Mouse (Mus musculus): Measurements from ENCODE around the gene A630001G21Rik. TPM values are rescaled to one million over a fixed set of nuclear protein-coding genes. Genes with fewer than 3 reads are reported as not detected.

The A630001G21Rik gene
- total and polyA plus RNA-seq, 2 experiments from 2014 or later = 0.60 TPM; not detected in 1

DNA sequence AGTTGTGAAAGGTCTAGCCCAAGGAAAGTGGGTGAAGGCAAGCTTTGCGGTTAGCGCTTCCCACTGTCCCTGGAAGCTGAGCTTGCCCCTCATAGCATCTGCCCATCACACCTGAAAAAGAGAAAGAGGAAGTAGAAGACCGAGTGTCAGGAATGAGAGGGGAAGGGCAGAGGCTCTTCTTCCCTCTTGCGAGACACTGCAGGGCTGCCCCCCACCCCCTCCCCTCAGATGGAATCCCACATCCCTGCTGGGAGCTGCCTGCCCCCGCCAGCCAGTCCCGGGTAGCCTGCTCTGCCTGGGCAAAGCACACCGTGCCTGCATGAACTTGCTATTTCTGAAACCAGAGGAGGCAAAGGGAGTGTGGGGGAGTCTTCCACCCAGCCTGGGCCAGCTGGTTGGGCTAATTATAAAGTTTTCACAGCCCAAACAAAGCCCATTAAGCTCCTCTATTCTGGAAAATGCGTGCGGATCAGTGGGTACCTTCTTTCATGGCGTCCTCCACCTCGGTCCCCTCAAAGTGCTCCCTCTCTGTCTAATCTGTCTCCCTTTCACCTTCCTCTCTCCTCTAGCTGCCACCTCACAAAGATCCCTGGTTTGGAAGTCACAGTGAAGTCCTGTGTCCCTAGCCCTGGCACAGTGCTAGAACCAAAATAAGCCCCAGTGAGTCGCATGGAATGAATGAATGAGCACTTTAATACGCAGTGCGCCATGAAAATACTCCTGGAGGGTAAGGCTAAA lies 20.0 kb downstream of the A630001G21Rik start:
- no peak for TF ChIP-seq CTCF (IDR thresholded peaks at IDR 0.05; ENCODE audit: low read depth)
- DNase-seq (ENCODE audit: low spot score) (no peak), ATAC-seq (ENCODE audit: insufficient read depth, low read depth) (no peak)
- peak overlapping the region; percentile 50 for H3K4me2 ChIP-seq (ENCODE audit: low read depth, low read length)
- peaks cover 8% of the 10 kb centered on the region; the same call in 1 of the 2 replicates for H3K4me1 ChIP-seq (ENCODE audit: control insufficient read depth, insufficient read depth)
- no peaks in the 10 kb centered on the region for H3K27me3 ChIP-seq (ENCODE audit: control insufficient read depth, insufficient read depth, low read length)
- no peaks in the 10 kb centered on the region for H3K36me3 ChIP-seq (replicated peaks; ENCODE audit: control insufficient read depth, insufficient read depth, low read length)
- H3K4me3 ChIP-seq (ENCODE audit: low read depth, low read length) = no peak overlapping the region
- WGBS = 23% methylated on average over 14 of the region's 14 CpGs
- no peak overlapping the region for H3K27ac ChIP-seq (ENCODE audit: low read depth)
- H3K9ac ChIP-seq (replicated peaks; ENCODE audit: low read depth, low read length) = no peak overlapping the region; the same call in 1 of the 2 replicates
- H3K9me3 ChIP-seq (replicated peaks; ENCODE audit: control insufficient read depth, low read length) = 0 out of 2 replicates have a peak, but pooled peaks cover 3% of the 10 kb centered on the region

DNA sequence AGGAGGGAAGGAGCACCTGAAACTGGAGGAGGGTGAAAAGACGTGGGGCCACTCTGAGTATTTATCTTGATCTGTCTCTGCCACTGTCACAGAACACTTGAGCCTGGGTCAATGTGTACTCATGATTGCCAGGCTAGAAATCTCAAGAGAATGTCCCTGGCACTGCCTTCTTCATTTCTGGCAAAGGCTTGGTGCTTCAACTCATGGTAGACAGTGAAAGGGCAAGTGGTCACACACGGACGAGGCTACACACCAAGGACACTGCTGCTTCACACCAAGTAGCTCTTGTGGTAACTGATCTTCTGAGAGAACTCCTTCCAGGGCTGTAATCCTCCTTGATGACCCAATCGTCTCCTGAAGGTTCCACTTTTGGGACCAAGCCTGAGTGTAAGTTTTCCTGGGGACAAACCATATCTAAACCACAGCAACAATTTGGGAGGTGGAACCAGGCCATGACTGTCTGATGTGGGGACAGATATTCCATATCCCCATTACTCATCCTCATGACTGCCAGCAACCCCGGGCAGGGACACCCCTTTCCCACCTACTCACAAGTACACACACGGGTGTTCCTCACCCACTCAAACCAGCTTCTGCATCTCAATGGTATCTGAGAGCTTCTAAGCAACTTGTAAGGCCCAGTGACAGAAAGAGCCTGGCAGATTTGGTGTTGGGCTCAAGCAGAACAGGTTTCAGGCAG lies 20.8 kb downstream of the A630001G21Rik start:
- 69% methylated on average over 6 of the region's 6 CpGs for WGBS
- H3K9ac ChIP-seq (replicated peaks; ENCODE audit: low read depth, low read length) = no peak overlapping the region
- TF ChIP-seq EP300 (IDR thresholded peaks at IDR 0.05; ENCODE audit: low read depth) = no peak
- no peak for TF ChIP-seq CTCF (IDR thresholded peaks at IDR 0.05; ENCODE audit: low read depth)
- peaks cover 8% of the 10 kb centered on the region; the same call in 1 of the 2 replicates for H3K4me1 ChIP-seq (ENCODE audit: control insufficient read depth, insufficient read depth)
- no peak for ATAC-seq (ENCODE audit: insufficient read depth, low read depth)
- 0 out of 2 replicates have a peak, but pooled peaks cover 3% of the 10 kb centered on the region for H3K9me3 ChIP-seq (replicated peaks; ENCODE audit: control insufficient read depth, low read length)
- H3K27me3 ChIP-seq (ENCODE audit: control insufficient read depth, insufficient read depth, low read length) = no peaks in the 10 kb centered on the region
- no peaks in the 10 kb centered on the region for H3K36me3 ChIP-seq (replicated peaks; ENCODE audit: control insufficient read depth, insufficient read depth, low read length)
- H3K27ac ChIP-seq (ENCODE audit: low read depth) = no peak overlapping the region
- H3K4me3 ChIP-seq (ENCODE audit: low read depth, low read length) = no peak overlapping the region
- H3K4me2 ChIP-seq (ENCODE audit: low read depth, low read length) = no peak overlapping the region
- no peak for DNase-seq (ENCODE audit: low spot score)

DNA sequence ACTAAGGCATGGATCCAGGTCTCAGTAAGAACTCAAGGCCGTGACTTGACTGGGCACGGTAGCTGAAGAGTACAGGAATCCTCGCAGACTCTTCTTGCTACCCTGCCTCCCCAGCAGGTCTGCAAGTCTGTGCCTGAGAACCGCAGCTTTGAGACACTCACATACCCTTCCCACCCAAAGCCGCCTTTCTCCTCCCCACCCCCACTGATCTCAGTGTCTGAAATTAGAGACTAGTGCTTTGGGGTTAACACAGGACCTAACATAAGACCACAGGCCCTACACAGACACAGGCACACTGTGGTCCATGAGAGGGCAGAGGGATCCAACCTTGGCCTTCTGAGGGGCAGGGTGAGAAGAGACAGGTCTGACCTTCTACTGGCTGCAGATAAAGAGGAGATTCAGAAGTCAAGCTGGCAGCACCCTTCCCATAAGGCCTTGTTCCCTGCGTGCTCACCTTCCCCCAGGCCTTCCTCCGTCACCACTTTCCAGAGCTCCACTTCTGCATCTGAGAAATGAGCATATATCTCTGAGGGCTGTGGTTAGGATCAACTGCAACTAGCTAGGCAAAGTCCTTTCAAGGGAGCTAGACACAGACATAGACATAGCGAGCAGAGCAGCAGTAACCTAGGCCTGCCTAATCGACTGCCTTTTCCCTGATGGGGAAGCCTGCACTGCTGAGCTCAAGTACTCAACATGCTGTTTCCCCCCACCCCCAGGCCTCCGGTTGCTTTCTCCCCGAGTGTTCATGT lies 26.3 kb downstream of the A630001G21Rik start:
- no peak overlapping the region for H3K9ac ChIP-seq (replicated peaks; ENCODE audit: low read depth, low read length)
- H3K36me3 ChIP-seq (replicated peaks; ENCODE audit: control insufficient read depth, insufficient read depth, low read length) = no peaks in the 10 kb centered on the region
- ATAC-seq (ENCODE audit: insufficient read depth, low read depth) = peak; percentile 18; the same call in 1 of the 2 replicates

DNA sequence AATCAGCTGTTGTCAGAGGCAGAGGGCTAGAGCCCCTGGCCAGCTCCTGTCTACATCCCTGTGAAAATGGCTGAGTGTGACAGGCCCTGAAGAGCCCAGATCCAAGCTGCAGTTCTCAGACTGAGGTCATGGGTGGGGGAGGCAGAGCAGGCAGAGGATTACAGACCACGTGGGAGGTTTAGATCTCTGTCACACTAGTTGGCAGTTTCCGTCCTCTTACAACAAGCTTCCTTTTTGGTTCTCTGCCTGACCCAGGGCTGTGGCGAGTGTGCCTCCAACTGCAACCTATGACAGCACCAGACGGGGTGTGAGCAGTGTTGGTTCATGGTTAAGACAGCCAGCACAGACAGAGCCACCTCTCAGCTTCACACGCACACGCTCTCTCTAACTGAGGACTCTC lies 26.9 kb downstream of the A630001G21Rik start:
- H3K4me1 ChIP-seq (ENCODE audit: control insufficient read depth, insufficient read depth) = no peaks in the 10 kb centered on the region; the same call in 1 of the 2 replicates
- no peak overlapping the region for H3K9ac ChIP-seq (replicated peaks; ENCODE audit: low read depth, low read length)
- H3K36me3 ChIP-seq (replicated peaks; ENCODE audit: control insufficient read depth, insufficient read depth, low read length) = no peaks in the 10 kb centered on the region
- H3K9me3 ChIP-seq (replicated peaks; ENCODE audit: control insufficient read depth, low read length) = no peaks in the 10 kb centered on the region
- peak; percentile 49 for DNase-seq (ENCODE audit: low spot score)
- no peak for TF ChIP-seq EP300 (IDR thresholded peaks at IDR 0.05; ENCODE audit: low read depth)
- TF ChIP-seq CTCF (IDR thresholded peaks at IDR 0.05; ENCODE audit: low read depth) = no peak
- no peaks in the 10 kb centered on the region for H3K27me3 ChIP-seq (ENCODE audit: control insufficient read depth, insufficient read depth, low read length)
- peak; percentile 76 for ATAC-seq (ENCODE audit: insufficient read depth, low read depth)
- H3K4me3 ChIP-seq (ENCODE audit: low read depth, low read length) = peak overlapping the region; percentile 12; the same call in 1 of the 2 replicates
- H3K4me2 ChIP-seq (ENCODE audit: low read depth, low read length) = peak overlapping the region; percentile 24; the same call in 1 of the 2 replicates
- H3K27ac ChIP-seq (ENCODE audit: low read depth) = peak overlapping the region; percentile 66; the same call in 1 of the 2 replicates
- 25% methylated on average over 6 of the region's 6 CpGs for WGBS

More for the DNA sequence above, 26.3 kb downstream of the A630001G21Rik start:
- Histone ChIP-seq H3K9me3 (replicated peaks; ENCODE audit: control insufficient read depth, low read length) (0 out of 2 replicates have a peak, but pooled peaks cover 3% of the 10 kb centered on the region), H3K27ac (ENCODE audit: low read depth) (peak overlapping the region; percentile 66; the same call in 1 of the 2 replicates), H3K4me1 (ENCODE audit: control insufficient read depth, insufficient read depth) (no peaks in the 10 kb centered on the region; the same call in 1 of the 2 replicates), H3K27me3 (ENCODE audit: control insufficient read depth, insufficient read depth, low read length) (no peaks in the 10 kb centered on the region), H3K4me3 (ENCODE audit: low read depth, low read length) (peak overlapping the region; percentile 12; the same call in 1 of the 2 replicates), H3K4me2 (ENCODE audit: low read depth, low read length) (peak overlapping the region; percentile 24; the same call in 1 of the 2 replicates)
- TF ChIP-seq CTCF (IDR thresholded peaks at IDR 0.05; ENCODE audit: low read depth) (no peak), EP300 (IDR thresholded peaks at IDR 0.05; ENCODE audit: low read depth) (no peak)
- no peak for DNase-seq (ENCODE audit: low spot score)
- WGBS = 75% methylated on average over 11 of the region's 11 CpGs

DNA sequence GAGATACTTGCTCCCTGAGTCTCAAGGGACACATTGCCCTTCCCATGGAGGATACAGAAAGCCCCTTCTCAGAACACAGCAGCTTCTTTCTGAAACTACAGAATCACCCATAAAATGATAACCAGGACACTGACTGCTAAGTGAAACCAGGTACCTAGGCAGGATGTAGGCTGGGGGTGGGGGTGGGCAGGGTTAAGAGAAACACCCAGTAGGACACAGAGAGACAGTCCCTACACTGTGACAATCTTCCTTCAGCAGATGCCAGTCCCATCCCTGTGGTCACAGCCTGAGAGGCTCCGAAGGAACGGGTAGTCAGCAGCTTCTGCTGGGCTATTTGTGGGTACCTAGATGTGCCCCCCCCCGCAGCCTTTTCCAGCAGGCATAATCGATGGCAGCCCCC lies 27.8 kb downstream of the A630001G21Rik start:
- Histone ChIP-seq H3K4me1 (ENCODE audit: control insufficient read depth, insufficient read depth) (no peaks in the 10 kb centered on the region; the same call in 1 of the 2 replicates), H3K9me3 (replicated peaks; ENCODE audit: control insufficient read depth, low read length) (no peaks in the 10 kb centered on the region), H3K9ac (replicated peaks; ENCODE audit: low read depth, low read length) (no peak overlapping the region), H3K27ac (ENCODE audit: low read depth) (no peak overlapping the region), H3K27me3 (ENCODE audit: control insufficient read depth, insufficient read depth, low read length) (no peaks in the 10 kb centered on the region), H3K36me3 (replicated peaks; ENCODE audit: control insufficient read depth, insufficient read depth, low read length) (no peaks in the 10 kb centered on the region), H3K4me3 (ENCODE audit: low read depth, low read length) (no peak overlapping the region), H3K4me2 (ENCODE audit: low read depth, low read length) (no peak overlapping the region; the same call in 1 of the 2 replicates)
- 71% methylated on average over 4 of the region's 4 CpGs for WGBS
- no peak for ATAC-seq (ENCODE audit: insufficient read depth, low read depth)
- TF ChIP-seq CTCF (IDR thresholded peaks at IDR 0.05; ENCODE audit: low read depth) (no peak), EP300 (IDR thresholded peaks at IDR 0.05; ENCODE audit: low read depth) (no peak)
- DNase-seq (ENCODE audit: low spot score) = no peak
